Mouse (Mus musculus): Measurements from ENCODE around the gene Rbm38.

Gene Rbm38

DNA sequence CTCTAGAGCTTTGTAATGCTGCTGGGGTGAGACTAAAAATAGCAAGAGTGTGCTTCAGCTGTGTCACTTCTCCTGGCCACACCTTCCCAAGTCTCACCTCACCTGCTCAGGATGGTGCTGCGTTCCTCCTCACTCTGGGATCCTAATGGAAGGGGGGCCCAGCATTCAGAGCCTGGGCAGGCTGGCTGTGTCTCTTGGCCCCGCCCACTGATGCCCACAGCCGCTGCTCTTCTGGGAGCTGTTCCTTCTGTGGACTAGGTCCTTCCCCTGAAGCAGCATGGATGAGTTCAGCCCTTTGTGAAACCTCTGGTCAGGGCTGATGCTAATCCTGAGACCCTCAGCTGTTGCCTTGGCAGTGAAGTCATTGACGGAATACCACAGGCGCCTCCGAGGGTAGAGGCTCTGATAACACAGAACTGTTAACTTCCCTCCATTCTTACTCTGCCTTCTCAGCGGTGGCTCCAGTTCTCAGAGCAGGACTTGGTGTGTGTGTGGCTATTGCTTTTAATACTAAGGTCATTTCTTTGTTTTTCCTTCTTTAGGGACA, 5.5 kb upstream of the Rbm38 start:
- no peak for DNase-seq (ENCODE audit: low spot score in 2 of 2)

GRCm38 (mm10) chr2:173017940-173018339, 2.4 kb upstream of the Rbm38 start:
- DNase-seq (ENCODE audit: low spot score in 2 of 2): no peak

- peak in 1 of 2 experiments; percentile 38 for DNase-seq (ENCODE audit: low spot score in 2 of 2)
Measured at GRCm38 (mm10) chr2:173018618-173019017, 1.7 kb upstream of the Rbm38 start.

DNA sequence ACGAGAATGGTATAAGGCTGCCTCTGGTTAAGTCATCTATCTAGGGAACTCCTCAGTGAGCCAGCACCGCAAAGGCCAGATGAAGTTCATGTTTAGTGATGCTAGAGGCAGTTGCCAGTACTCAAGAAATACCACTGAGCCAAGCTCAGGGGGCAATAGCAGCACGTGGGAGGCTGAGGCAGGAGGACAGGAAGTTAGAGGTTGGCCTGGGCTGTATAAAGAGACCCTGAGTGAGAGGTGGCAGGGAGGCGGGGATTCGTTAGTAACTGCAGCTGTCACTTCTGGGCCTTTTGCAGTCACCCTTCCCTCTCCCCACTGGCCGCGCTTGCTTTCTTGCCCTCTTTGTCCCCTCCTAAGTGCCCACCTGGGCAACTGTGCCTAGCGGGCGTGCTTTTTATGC, 976 bp upstream of the Rbm38 start:
- no peak for DNase-seq (ENCODE audit: low spot score in 2 of 2)

GRCm38 (mm10) chr2:173019790-173020189, 508 bp upstream of the Rbm38 start:
- peak; percentile 85 to 90 for DNase-seq (ENCODE audit: low spot score in 2 of 2)

- peak; percentile 91 to 92 for DNase-seq (ENCODE audit: low spot score in 2 of 2)
Measured at GRCm38 (mm10) chr2:173021633-173022055, 1.3 kb downstream of the Rbm38 start.

GRCm38 (mm10) chr2:173022056-173022681, 1.9 kb downstream of the Rbm38 start:
- DNase-seq (ENCODE audit: low spot score in 2 of 2): peak in 1 of 2 experiments; percentile 19

- DNase-seq (ENCODE audit: low spot score in 2 of 2): no peak
Measured at GRCm38 (mm10) chr2:173022813-173023212, 2.5 kb downstream of the Rbm38 start.

GRCm38 (mm10) chr2:173023371-173023851, 3.1 kb downstream of the Rbm38 start:
- DNase-seq (ENCODE audit: low spot score in 2 of 2): no peak

DNA sequence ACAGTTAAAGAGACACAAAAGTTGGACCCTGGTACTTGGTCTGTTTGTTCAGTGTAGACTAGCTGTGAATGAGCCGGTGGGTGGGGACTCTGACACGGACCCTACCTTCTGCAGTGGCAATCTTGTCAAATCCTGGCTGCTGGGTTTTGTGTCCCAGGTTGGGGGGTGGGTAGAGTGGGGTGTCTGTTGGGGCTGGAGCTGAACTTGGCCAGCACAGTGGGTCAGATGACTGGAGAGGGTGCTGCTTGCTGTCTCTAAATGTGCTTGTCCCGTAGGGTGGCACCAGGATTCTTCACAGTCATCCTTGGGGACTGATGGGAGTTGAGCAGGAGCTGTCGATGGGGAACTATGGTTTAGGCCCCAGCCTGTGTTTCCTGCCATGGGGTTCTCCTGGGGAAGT, 3.7 kb downstream of the Rbm38 start:
- no peak for DNase-seq (ENCODE audit: low spot score in 2 of 2)

- DNase-seq (ENCODE audit: low spot score in 2 of 2): no peak
Measured at GRCm38 (mm10) chr2:173024392-173024791, 4.1 kb downstream of the Rbm38 start.

DNA sequence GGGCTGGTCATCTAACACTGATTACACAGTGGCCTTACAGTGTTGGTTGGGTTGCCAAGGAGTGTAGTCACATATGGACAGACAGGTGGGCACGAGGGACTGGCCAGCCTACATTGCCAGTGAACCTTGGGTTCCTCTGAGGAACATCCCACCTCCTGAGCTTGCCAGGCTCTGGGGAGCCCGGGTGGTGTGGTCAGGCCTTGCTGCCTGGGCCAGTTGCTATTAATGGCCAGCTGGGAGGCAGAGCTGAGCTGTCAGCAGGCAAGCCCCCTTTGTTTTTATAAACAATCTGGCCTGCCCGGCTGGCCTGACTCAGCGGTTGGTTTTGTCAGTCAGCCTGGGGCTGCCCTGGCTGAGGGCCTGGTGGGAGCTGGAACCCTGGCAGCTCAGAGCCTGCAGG, 4.6 kb downstream of the Rbm38 start:
- DNase-seq (ENCODE audit: low spot score in 2 of 2): no peak

- DNase-seq (ENCODE audit: low spot score in 2 of 2): peak in 1 of 2 experiments; percentile 12
Measured at GRCm38 (mm10) chr2:173026286-173026685, 6.0 kb downstream of the Rbm38 start.

GRCm38 (mm10) chr2:173026688-173027131, 6.4 kb downstream of the Rbm38 start:
- no peak for DNase-seq (ENCODE audit: low spot score in 2 of 2)

- no peak for DNase-seq (ENCODE audit: low spot score in 2 of 2)
Measured at GRCm38 (mm10) chr2:173027169-173027823, 7.0 kb downstream of the Rbm38 start.

GRCm38 (mm10) chr2:173027824-173028495, 7.7 kb downstream of the Rbm38 start:
- no peak for DNase-seq (ENCODE audit: low spot score in 2 of 2)

DNA sequence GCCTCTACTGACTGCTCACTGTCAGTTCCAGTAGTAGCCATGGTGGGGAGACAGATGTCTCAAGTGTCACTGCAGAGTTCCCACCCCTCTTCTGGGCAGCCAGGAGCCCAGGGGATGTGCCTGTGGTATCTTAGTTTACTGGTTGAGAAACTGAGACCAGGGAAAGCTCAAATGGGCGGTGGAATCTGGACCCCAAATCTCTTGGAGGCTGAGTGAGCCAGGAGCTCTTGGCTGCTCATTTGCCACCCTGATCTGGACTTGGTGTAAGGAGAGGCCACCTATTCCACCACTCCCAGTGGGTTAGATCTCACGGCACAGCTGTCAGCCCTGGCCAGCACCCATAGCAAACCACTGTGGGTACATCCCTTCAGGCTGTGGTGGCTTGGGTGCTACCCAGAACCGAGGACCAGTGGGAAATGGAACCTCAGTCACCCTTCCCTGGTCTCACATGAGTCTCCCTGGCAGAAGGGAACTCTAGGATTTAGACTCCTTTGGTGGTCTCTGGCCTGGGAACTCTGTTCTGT, 8.3 kb downstream of the Rbm38 start:
- no peak for DNase-seq (ENCODE audit: low spot score in 2 of 2)

- DNase-seq (ENCODE audit: low spot score in 2 of 2): no peak
Measured at GRCm38 (mm10) chr2:173030591-173031338, 10.5 kb downstream of the Rbm38 start.

GRCm38 (mm10) chr2:173033531-173033930, 13.2 kb downstream of the Rbm38 start:
- no peak for DNase-seq (ENCODE audit: low spot score in 2 of 2)

- no peak for DNase-seq (ENCODE audit: low spot score in 2 of 2)
Measured at GRCm38 (mm10) chr2:173034998-173035397, 14.7 kb downstream of the Rbm38 start.

DNA sequence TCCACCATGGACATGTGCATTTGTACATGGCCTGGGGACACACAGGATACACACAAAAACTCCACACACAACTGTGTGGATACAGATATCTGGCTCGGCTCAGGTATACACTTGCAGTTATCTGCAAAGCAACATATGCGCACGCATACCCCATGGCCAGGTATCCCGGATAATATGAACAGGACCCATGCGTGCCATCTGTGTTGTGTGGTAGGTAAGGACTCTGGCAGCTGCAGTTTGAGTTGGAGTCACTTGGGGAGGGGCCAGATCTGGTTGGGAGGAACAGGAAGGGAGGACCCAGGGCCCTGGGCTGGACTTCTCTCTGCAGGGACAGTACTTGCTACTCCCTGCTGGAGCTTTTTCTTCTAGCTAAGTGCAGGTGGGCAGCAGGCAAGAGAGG, 15.4 kb downstream of the Rbm38 start:
- DNase-seq (ENCODE audit: low spot score in 2 of 2): no peak
